Mouse (Mus musculus): ENCODE results near the gene Foxa2.

DNA sequence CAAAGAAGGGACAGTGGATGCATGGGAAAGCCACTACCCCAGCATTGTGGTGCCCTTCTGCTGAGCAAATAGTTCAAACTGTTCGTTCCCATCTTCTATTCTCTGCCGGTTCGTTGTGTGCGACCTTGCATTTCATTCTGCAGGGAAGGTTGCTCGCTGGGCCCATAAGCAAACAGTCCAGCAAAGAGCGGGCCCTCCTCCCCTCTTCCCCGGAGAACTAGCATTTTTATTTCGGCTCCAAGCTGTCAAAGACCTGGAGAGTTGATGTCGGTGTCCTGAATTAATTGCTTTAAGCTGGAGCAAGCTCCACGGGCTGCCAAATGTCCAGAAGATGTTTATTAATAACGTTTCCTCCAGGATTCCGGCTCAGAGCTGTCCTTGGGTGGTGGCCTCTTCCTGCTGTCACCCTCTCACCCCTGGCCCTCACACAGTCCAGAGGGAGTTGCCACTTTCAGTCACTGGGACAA is 23.4 kb downstream of the Foxa2 start:
- TF ChIP-seq CTCF (IDR thresholded peaks at IDR 0.05; ENCODE audit: insufficient read depth, low read depth, low read length) = no peak
- TF ChIP-seq POLR2A (IDR thresholded peaks at IDR 0.05; ENCODE audit: insufficient read depth, low read depth, low read length) = no peak
